Mouse (Mus musculus) cerebellum, postnatal 14 days (tissue): ENCODE results near the gene Dagla.

Experiments
- DNase-seq, 2 experiments: peaks; one replicate each; pipeline ENCODE4 v3.0.0; 2021; ENCODE audit warnings: mixed read lengths in 2 of 2

Gene Dagla

DNA sequence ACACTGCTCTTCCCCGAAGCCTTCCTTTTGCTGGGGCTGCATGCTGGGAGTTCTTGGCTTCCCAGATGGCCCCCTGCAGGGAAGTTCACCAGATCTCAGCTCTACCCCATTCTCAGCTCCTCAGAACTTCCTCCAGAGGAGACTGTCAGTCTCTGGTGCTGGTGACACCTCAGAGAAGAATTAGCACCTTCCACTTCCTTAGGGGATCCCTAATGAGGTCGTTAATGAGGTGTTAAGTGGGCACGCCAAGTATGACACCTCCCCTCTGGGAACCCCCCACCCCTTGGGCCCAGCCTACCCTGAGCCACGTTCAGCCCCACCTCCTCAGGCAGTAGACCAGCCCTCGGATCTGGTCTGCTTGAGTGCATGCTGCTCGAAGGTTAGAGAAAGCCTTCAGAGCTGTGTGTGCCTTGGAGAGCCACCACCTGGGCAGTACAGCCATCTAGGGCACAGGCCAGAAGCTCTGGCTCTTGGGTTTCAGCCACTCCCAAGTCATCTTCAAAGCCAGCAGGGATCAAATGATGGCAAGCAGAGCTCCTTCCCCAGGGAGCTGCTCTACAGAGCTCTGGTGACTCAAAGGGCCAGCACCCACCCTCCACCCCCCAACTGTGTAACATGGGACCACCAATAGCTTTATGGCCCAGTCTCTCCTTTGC lies 25.9 kb downstream of the Dagla start:
- DNase-seq: no peak

DNA sequence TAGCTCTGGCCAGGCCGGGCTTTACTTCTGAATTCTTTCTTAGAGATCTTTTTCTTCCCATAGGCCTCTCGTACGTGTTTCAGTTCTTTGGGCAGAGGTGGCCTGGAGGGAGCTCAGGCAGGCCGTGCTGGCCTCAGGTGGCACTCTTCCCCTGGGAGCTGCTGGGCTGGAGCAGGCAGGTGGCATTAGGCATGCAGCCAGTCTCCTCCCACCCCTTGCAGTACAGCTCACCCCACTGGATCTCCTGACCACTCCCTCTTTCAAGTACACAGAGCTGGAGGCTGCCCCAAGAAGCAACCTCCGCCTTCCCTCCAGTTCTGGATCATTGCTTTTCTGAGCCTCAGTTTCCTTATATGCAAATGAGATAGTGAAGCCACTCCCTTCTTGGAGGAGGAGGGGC lies 26.9 kb downstream of the Dagla start:
- no peak for DNase-seq

DNA sequence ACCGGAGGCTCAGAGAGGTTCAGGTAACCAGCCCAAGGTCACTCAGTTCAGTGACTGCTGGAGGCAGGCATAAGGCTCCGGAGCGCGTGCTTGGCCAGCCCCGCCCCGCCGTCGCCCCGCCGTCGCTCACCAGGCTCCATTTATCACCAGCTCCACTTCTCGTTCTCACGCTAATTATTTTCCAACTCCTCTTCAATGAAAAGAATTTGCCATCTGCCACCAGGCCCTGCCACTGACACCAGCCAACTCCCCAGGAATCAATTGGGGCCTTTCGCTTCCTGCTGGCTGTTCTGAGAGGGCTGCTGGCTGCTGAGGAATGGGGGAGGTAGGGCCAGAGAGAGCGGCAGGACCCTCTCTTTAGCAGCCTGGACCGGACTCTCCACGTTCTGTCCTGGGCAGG lies 27.3 kb downstream of the Dagla start:
- peak; percentile 47 to 69 for DNase-seq

DNA sequence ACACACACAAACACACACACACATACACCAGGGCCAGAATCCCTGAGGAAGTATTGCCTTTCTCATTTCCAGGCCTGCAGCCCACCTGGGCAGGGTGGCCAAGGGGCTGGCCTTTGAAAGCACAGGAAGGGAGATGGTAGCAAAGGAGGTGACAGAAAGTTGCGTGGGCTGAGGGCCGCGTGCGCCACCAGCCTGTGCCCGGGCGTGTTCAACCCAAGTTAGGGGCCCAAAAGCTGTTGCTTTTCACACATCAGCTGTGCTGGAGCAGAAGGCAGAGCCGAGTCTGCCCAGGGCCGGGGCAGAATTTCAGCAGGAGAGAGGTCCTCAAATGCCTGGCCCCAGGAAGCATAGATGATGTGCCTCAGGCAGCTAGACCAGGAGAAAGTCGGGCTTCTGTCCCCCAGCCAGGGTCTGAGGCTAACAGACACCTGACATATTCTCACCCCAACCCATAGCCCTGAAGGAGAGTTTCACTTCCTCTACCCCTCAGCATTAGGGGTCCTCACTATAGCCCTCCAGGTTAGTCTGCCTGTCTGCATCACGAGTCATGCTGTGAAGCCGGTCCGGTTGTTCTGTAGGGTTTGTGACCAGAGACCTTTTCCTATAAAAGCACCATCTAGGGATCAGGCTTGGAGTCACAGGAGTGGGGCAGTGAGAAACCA lies 28.1 kb downstream of the Dagla start:
- no peak for DNase-seq

- no peak for DNase-seq
These were observed 30.6 kb downstream of the Dagla start for GRCm38 (mm10) chr19:10274056-10274455.

- DNase-seq: no peak
These were observed 31.9 kb downstream of the Dagla start for GRCm38 (mm10) chr19:10272746-10273145.

DNA sequence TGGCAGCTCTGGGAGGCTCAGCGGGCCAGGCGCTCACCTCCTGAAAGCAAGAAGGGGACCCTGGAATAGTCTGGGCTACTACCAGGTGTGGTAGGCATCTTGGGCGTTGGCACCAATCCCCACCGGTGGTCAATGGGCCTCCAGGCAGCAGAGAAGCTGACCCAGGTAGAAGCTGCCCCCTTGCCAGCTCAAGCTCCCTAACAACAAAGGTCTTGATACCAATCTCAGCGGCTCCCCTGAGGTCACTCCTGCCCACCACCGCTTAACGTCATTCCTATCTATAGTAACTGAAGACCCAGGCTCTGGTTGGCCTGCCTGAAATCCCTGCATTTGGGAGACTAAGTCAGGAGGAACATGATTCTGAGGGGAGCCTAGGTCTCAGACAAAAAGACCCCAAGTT lies 33.1 kb downstream of the Dagla start:
- no peak for DNase-seq

GRCm38 (mm10) chr19:10270356-10270755 lies 34.3 kb downstream of the Dagla start:
- no peak for DNase-seq

DNA sequence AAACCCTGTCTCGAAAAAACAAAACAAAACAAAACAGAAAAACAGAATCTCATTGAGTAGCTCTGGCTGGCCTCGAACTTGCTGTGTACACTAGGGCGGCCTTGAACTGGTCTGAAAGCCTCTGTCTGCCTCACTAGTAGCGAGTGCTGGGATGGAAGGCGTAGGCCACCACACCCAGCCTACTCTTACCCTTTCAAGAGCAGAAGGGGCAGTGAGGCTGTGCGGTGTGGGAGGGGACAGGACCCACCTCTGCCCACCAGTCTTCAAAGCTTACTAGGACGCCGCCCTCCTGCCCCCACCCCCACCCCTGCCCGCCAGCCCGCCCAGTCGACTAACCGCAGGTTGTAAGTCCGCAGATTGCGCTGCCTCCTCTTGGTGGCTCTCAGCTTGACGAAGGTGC lies 35.8 kb downstream of the Dagla start:
- DNase-seq: no peak

GRCm38 (mm10) chr19:10267953-10268352 lies 36.7 kb downstream of the Dagla start:
- no peak for DNase-seq

DNA sequence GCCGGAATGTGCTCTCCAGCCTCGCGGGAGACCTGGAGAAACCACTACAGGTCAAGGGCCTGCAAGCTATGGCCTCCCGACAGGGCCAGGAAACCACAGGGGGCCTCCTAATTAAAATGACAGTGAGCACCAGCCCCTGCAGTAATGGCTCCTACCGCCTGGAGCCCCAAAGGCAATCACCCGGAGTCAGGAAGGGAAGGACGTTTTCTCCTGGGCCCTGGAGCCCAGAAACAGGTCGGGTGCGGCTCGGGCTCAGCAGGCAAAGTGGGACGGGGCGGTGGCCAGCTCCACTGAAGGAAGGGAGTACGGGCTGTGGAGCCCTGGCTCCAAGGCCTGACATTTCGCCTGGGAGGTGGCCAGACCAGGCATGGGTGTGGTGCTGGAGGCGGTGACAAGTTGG lies 37.6 kb downstream of the Dagla start:
- peak in 1 of 2 experiments; percentile 46 for DNase-seq

DNA sequence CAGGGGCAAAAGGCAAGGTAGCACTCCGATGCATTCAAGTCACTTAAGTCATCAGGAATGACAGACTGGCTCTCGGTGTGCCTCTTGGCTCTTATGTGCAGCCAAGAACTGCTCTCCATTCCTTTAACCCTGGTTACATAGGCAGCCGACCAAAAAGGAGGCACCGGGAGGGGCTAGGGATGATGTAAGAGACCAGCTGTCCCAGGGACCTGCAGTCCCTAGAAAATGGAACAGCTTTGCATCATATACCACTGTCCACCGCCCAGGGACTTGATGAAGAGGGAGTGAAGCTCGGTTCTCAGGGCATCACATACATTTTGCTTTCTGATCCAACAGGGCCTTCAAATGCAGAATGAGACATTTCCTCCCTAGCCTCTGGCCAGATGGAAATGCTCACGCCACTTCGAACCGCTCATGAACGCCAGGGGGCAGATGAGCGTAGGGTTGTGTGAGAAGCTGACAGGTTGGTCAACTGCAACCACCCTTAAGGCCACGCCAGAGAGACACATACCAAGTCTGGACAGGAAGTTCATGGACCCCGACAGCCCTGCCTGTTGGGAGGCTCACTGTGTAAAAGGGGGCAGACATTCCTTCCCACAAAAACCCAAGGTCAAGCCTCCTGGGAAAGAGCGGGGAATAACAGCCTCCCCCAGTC lies 38.4 kb downstream of the Dagla start:
- DNase-seq: peak; percentile 72 to 82

DNA sequence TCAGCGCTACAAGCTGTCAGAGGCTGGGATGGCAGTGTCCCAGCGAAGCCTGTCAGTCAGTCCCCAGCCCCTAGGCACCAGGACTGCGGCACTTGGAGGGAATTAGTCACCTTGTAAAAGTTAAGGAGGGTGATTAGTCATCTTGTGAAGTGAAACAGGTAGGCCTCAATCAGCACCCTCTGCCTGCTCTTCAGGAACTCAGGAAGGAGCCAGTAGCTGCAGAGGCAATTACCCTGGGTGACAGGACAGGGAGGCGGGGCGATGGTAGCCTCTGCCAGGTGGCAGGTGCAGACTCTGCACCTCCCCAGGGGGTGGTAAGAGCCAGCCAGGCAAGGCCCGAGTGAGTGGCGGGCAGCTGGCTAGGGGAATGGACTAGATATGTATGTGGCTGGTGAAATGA lies 43.3 kb downstream of the Dagla start:
- peak in 1 of 2 experiments; percentile 37 for DNase-seq

DNA sequence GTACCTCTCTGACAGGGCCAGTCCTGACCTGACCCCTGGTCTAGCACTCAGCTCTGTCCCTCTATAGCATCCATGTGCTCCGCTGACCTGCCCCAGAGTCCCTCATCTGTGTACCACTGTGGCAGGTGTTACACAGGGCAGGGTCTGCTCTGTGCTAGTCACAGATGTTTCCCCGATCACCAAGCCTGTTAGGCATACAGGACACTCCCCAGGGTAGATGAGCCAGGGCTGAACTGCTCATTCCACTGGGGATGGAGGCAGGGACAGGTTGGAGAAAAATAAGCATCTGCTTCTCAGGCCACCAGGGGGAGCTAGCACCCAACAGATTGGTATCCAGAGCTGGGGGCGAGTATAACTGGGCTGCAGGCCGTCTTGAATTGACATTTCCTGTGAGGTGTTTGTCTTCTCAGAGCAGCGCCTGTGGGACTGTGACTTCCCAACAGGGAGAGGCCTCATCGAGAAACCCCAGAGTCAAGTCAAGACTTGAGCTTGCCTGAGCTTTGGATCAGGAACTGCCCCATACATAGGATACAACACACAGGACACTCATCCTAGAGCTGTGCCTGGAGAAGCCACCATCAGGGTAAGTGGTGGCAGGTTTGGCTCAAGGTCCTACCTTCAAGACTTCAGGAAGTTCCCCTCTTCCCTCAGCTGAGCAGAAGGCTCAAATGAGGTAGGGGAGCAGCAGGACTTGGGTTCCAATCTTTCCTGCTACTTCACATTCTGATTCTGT lies 46.2 kb downstream of the Dagla start:
- DNase-seq: peak; percentile 88 to 95

DNA sequence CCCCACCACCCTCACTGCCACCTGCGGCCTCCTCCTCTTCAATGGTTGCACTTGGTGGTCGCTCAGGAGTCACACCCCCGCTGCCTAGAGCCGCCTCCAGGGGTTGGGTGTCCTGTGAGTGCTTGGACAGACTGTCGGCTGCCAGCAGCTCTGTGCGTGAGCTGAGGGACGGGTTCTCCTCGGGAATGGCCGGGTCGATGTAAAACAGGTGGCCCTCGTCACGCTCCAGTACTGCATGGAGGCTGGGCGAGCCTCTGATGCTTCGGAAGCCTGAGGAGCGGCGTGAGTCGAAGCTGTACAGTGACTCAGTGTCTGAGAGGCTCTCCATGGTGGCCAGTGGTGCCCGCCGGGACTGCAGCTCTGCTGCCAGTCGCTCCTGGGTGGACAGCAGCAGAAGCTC lies 56.5 kb downstream of the Dagla start:
- DNase-seq: no peak

DNA sequence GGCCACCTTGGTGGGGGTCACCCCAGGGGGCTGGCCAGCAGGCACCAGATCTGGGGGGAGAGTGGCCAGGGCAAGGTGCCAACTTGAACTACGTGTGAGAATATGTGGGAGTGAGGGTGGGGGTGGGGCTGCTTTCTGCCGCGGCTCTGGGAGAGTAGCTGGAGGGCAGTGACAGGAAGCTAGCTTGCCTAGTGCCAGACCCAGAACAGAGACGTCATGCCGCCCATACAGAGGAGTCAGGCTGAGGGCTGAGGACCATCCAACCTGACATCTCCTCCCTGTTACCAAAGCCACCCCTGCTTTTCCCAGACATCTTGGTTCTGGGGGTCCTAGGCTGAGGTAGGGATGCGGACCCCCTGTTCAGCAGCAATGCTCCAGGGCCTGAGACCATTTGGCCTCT lies 57.5 kb downstream of the Dagla start:
- DNase-seq: no peak

DNA sequence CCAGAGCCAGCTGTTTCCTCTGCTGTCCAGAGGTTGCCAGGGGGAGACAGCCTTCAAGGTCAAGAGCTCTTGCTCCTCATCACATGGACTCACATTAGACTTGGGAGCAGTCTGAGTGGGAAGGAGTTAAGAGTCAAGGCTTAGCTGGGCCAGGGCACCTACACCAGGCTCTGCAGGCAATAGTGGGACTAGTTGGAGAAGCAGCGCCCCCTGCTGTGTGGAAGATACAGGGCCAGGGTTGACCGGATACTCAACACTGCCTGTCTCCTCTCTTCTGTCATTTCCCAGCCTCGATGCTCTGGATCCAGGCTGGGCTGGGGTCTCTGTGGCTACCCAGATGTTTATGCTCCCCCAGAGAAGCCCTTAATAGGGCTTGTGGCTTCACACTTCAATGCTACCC lies 60.5 kb downstream of the Dagla start:
- DNase-seq: peak; percentile 27 to 70

DNA sequence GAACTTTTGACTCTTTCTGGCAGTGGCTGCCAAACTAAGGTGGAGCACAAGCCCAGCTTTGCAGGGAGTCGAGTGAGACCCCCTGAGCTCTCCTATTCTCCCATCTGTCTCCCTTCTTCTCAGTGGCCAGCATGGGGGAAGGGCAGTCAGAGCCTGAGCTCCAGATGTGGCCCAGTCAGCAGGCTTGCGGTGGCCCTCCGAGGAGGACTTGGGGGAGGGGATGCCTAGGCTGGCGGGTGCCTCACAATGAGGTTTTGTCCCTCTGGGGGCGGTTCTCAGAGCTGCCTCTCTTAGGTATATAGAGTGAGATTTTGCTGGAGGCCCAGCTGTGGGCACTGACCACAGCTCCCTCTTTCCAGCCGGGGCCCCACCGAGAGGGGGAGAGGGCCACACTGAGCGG lies 61.8 kb downstream of the Dagla start:
- DNase-seq: no peak

GRCm38 (mm10) chr19:10240654-10241305 lies 63.9 kb downstream of the Dagla start, which contains the start of gene Myrf:
Myrf (minus strand) TSS chr19:10240748.
- peak; percentile 73 to 83 for DNase-seq

GRCm38 (mm10) chr19:10239975-10240653 lies 64.6 kb downstream of the Dagla start:
- no peak for DNase-seq

- DNase-seq: no peak
These were observed 65.3 kb downstream of the Dagla start for GRCm38 (mm10) chr19:10239419-10239818.

- no peak for DNase-seq
These were observed 66.2 kb downstream of the Dagla start for GRCm38 (mm10) chr19:10238477-10238876.
